Mouse (Mus musculus): Measurements from ENCODE around the gene Gpc6. TPM values are rescaled to one million over a fixed set of nuclear protein-coding genes. Genes with fewer than 3 reads are reported as not detected.

Gpc6 gene
- total and polyA plus RNA-seq, 3 experiments: not detected

GRCm38 (mm10) chr14:117574216-117574615, 649.1 kb downstream of the Gpc6 start:
- DNase-seq (ENCODE audit: low read depth, low spot score): no peak
- H3K27ac ChIP-seq (ENCODE audit: control insufficient read depth, low read depth, low read length): no peak overlapping the region
- no peak overlapping the region for H3K4me3 ChIP-seq (ENCODE audit: control insufficient read depth in 1 of 2, insufficient read depth in 1 of 2, low read depth in 2 of 2, low read length in 2 of 2)
- H3K9me3 ChIP-seq (replicated peaks; ENCODE audit: insufficient read depth, low read length): no peaks in the 10 kb centered on the region
- H3K9ac ChIP-seq (ENCODE audit: control insufficient read depth, low read depth, low read length, poor library complexity, severe bottlenecking): no peak overlapping the region
- H3K27me3 ChIP-seq (ENCODE audit: control insufficient read depth in 1 of 2, insufficient read depth in 2 of 2, low read length in 2 of 2): no peaks in the 10 kb centered on the region
- no peaks in the 10 kb centered on the region for H3K36me3 ChIP-seq (ENCODE audit: control insufficient read depth in 1 of 2, insufficient read depth in 2 of 2, low read length in 2 of 2)
- TF ChIP-seq POLR2AphosphoS2 (IDR thresholded peaks at IDR 0.05; ENCODE audit: low read length) (no peak), NELFE (IDR thresholded peaks at IDR 0.05; ENCODE audit: low read depth, low read length) (no peak), USF1 (IDR thresholded peaks at IDR 0.05; ENCODE audit: low read depth, low read length) (no peak), GABPA (IDR thresholded peaks at IDR 0.05; ENCODE audit: low read depth, low read length) (no peak), BHLHE40 (IDR thresholded peaks at IDR 0.05; ENCODE audit: borderline replicate concordance, low read depth, low read length) (no peak), E2F4 (IDR thresholded peaks at IDR 0.05; ENCODE audit: borderline replicate concordance, low read depth, low read length) (no peak), ELF1 (IDR thresholded peaks at IDR 0.05; ENCODE audit: low read depth, low read length) (no peak), MXI1 (IDR thresholded peaks at IDR 0.05; ENCODE audit: low read depth, low read length) (no peak), SIN3A (IDR thresholded peaks at IDR 0.05; ENCODE audit: low read length) (no peak), ZKSCAN1 (IDR thresholded peaks at IDR 0.05; ENCODE audit: low read depth, low read length) (no peak), TAL1 (IDR thresholded peaks at IDR 0.05; ENCODE audit: low read length) (no peak), UBTF (IDR thresholded peaks at IDR 0.05; ENCODE audit: borderline replicate concordance, insufficient read depth, low read depth, low read length) (no peak), POLR2A (IDR thresholded peaks at IDR 0.05; ENCODE audit: control insufficient read depth in 1 of 2, insufficient read depth in 1 of 2, low read depth in 1 of 2, low read length in 2 of 2, poor library complexity in 1 of 2) (no peak), RAD21 (IDR thresholded peaks at IDR 0.05; ENCODE audit: low read depth, low read length) (no peak), USF2 (IDR thresholded peaks at IDR 0.05; ENCODE audit: borderline replicate concordance in 1 of 2, insufficient read depth in 1 of 2, low read depth in 1 of 2, low read length in 2 of 2) (no peak), CHD1 (IDR thresholded peaks at IDR 0.05; ENCODE audit: low read depth, low read length) (no peak), ZNF384 (IDR thresholded peaks at IDR 0.05; ENCODE audit: low read depth, low read length) (no peak)
- H3K79me2 ChIP-seq (ENCODE audit: control insufficient read depth, insufficient read depth, low read length, poor library complexity): no peaks in the 10 kb centered on the region
- H3K4me1 ChIP-seq (ENCODE audit: control insufficient read depth in 1 of 2, insufficient read depth in 2 of 2, low read length in 2 of 2): no peaks in the 10 kb centered on the region

- no peaks in the 10 kb centered on the region for H3K79me2 ChIP-seq (ENCODE audit: control insufficient read depth, insufficient read depth, low read length, poor library complexity)
- no peaks in the 10 kb centered on the region for H3K9me3 ChIP-seq (replicated peaks; ENCODE audit: insufficient read depth, low read length)
- H3K27ac ChIP-seq (ENCODE audit: control insufficient read depth, low read depth, low read length): no peak overlapping the region
- no peak overlapping the region for H3K4me3 ChIP-seq (ENCODE audit: control insufficient read depth in 1 of 2, insufficient read depth in 1 of 2, low read depth in 2 of 2, low read length in 2 of 2)
- no peaks in the 10 kb centered on the region for H3K27me3 ChIP-seq (ENCODE audit: control insufficient read depth in 1 of 2, insufficient read depth in 2 of 2, low read length in 2 of 2)
- no peaks in the 10 kb centered on the region for H3K36me3 ChIP-seq (ENCODE audit: control insufficient read depth in 1 of 2, insufficient read depth in 2 of 2, low read length in 2 of 2)
- no peak overlapping the region for H3K9ac ChIP-seq (ENCODE audit: control insufficient read depth, low read depth, low read length, poor library complexity, severe bottlenecking)
- H3K4me1 ChIP-seq (ENCODE audit: control insufficient read depth in 1 of 2, insufficient read depth in 2 of 2, low read length in 2 of 2): no peaks in the 10 kb centered on the region
- DNase-seq (ENCODE audit: low read depth, low spot score): no peak
- TF ChIP-seq UBTF (IDR thresholded peaks at IDR 0.05; ENCODE audit: borderline replicate concordance, insufficient read depth, low read depth, low read length): no peak
- TF ChIP-seq MYC (IDR thresholded peaks at IDR 0.05; ENCODE audit: low read depth, low read length): no peak
- TF ChIP-seq MAX (IDR thresholded peaks at IDR 0.05; ENCODE audit: low read length): no peak
- no peak for TF ChIP-seq ZMIZ1 (IDR thresholded peaks at IDR 0.05; ENCODE audit: low read depth, low read length)
- no peak for TF ChIP-seq MAFK (IDR thresholded peaks at IDR 0.05; ENCODE audit: borderline replicate concordance, low read depth, low read length)
- no peak for TF ChIP-seq ZC3H11A (IDR thresholded peaks at IDR 0.05; ENCODE audit: low read depth, low read length)
- no peak for TF ChIP-seq MAZ (IDR thresholded peaks at IDR 0.05; ENCODE audit: low read depth, low read length)
Measured at GRCm38 (mm10) chr14:117581740-117582139, 656.6 kb downstream of the Gpc6 start.
